Mouse (Mus musculus): ENCODE data around the gene Mrc2. TPM values are rescaled to one million over a fixed set of nuclear protein-coding genes. Genes with fewer than 3 reads are reported as not detected.

The Mrc2 gene
- polyA plus RNA-seq, 1 experiment from 2014 or later: 19.1 TPM

GRCm38 (mm10) chr11:105385266-105385665, 92.8 kb downstream of the Mrc2 start:
- H3K4me3 ChIP-seq: no peak overlapping the region
- peaks cover 15% of the 10 kb centered on the region for H3K4me1 ChIP-seq
- no peaks in the 10 kb centered on the region for H3K36me3 ChIP-seq (replicated peaks)
- 91% methylated on average over 9 of the region's 9 CpGs for WGBS
- no peak overlapping the region for H3K27ac ChIP-seq
- no peaks in the 10 kb centered on the region for H3K27me3 ChIP-seq (ENCODE audit: poor library complexity, severe bottlenecking)
- H3K9me3 ChIP-seq: peaks cover 9% of the 10 kb centered on the region
- no peak for DNase-seq (ENCODE audit: extremely low spot score, low spot score)

- no peak for DNase-seq (ENCODE audit: extremely low spot score, low spot score)
- 76% methylated on average over 2 of the region's 2 CpGs for WGBS
- peaks cover 15% of the 10 kb centered on the region for H3K4me1 ChIP-seq
Measured at GRCm38 (mm10) chr11:105388636-105389035, 96.2 kb downstream of the Mrc2 start.

GRCm38 (mm10) chr11:105390290-105390689, 97.8 kb downstream of the Mrc2 start:
- no peaks in the 10 kb centered on the region; the same call in 1 of the 2 replicates for H3K9me3 ChIP-seq
- H3K27me3 ChIP-seq (ENCODE audit: poor library complexity, severe bottlenecking): no peaks in the 10 kb centered on the region
- no peak overlapping the region for H3K27ac ChIP-seq
- H3K36me3 ChIP-seq (replicated peaks): no peaks in the 10 kb centered on the region
- peaks cover 15% of the 10 kb centered on the region for H3K4me1 ChIP-seq
- WGBS: 92% methylated on average over 7 of the region's 7 CpGs
- H3K4me3 ChIP-seq: no peak overlapping the region
- DNase-seq (ENCODE audit: extremely low spot score, low spot score): no peak

More at GRCm38 (mm10) chr11:105388636-105389035, 96.2 kb downstream of the Mrc2 start:
- Histone ChIP-seq H3K27ac (no peak overlapping the region), H3K9me3 (peaks cover 9% of the 10 kb centered on the region), H3K36me3 (replicated peaks) (no peaks in the 10 kb centered on the region), H3K27me3 (ENCODE audit: poor library complexity, severe bottlenecking) (no peaks in the 10 kb centered on the region), H3K4me3 (no peak overlapping the region)

Other genes starting within 250 kb of the Mrc2 start
- gene Efcab3, start 229.1 kb upstream of the Mrc2 start, polyA plus RNA-seq (2016; fragmentation: Nextera tagmentation; extraction: Ambion mirVana): not detected in 2 replicates
- gene Mettl2, start 166.2 kb upstream of the Mrc2 start, polyA plus RNA-seq (2016; fragmentation: Nextera tagmentation; extraction: Ambion mirVana): 53.9 and 55.6 TPM in 2 replicates
- not detected in 2 replicates for gene Gm10842, start 145.8 kb upstream of the Mrc2 start, polyA plus RNA-seq (2016; fragmentation: Nextera tagmentation; extraction: Ambion mirVana)
- gene Tlk2, start 113.8 kb upstream of the Mrc2 start, polyA plus RNA-seq (2016; fragmentation: Nextera tagmentation; extraction: Ambion mirVana): 21.5 and 22.1 TPM in 2 replicates
- 0.06 and 0.09 TPM in 2 replicates for gene March10, start 164.1 kb downstream of the Mrc2 start, polyA plus RNA-seq (2016; fragmentation: Nextera tagmentation; extraction: Ambion mirVana)

Measured in forebrain, embryonic 10.5 days (tissue).